In genomic region chr8:114573014-114573746, GRCm38 (mm10) we compare ENCODE assay signal across 21 mouse cellular contexts.
"Had no signal": no experiment of that assay in that cellular context is flagged by ENCODE, and none has a peak within 500 bp of the region (broad histone marks: within the 10 kb centered on the region; RNA-seq: fewer than 3 reads in every experiment).

No protein-coding gene starts in this region.

- H3K27me3 ChIP-seq: heart, embryonic 12.5 days; hindbrain, embryonic 12.5 days; intestine, embryonic 15.5 days; liver, embryonic 12.5 days had no signal

- H3K9me3 ChIP-seq: heart, embryonic 10.5 days; hindbrain, embryonic 10.5 days; hindbrain, embryonic 12.5 days; intestine, embryonic 15.5 days; liver, embryonic 12.5 days had no signal

- ATAC-seq: hindbrain, embryonic 16.5 days; inflammation-experienced regulatory T-cells, adult 6 months; intestine, embryonic 15.5 days; liver, embryonic 12.5 days had no signal

- DNase-seq: gastrocnemius, postnatal 14 days; gastrocnemius, postnatal 36 days; heart, postnatal 4 days; kidney, adult 11 months; kidney, adult 2 months; kidney, postnatal 10 days; kidney, postnatal 25 days; kidney, postnatal 4 days had no signal

- H3K9ac ChIP-seq: heart, embryonic 12.5 days; hindbrain, embryonic 12.5 days; hindbrain, embryonic 14.5 days; intestine, embryonic 15.5 days; limb, embryonic 12.5 days; liver, embryonic 12.5 days had no signal

- H3K36me3 ChIP-seq: hindbrain, embryonic 10.5 days; hindbrain, embryonic 12.5 days; intestine, embryonic 15.5 days; limb, embryonic 12.5 days; liver, embryonic 12.5 days had no signal

- H3K4me1 ChIP-seq: heart, embryonic 10.5 days; heart, embryonic 12.5 days; hindbrain, embryonic 10.5 days; hindbrain, embryonic 12.5 days; intestine, embryonic 15.5 days had no signal

- H3K4me3 ChIP-seq: heart, embryonic 10.5 days; heart, embryonic 12.5 days; hindbrain, embryonic 10.5 days; hindbrain, embryonic 12.5 days; intestine, embryonic 15.5 days; layer of hippocampus, adult 2 months; left cerebral cortex, adult 2 months; limb, embryonic 10.5 days; limb, embryonic 12.5 days; liver, embryonic 12.5 days had no signal

- H3K27ac ChIP-seq: heart, embryonic 10.5 days; hindbrain, embryonic 10.5 days; hindbrain, embryonic 12.5 days; hindbrain, embryonic 14.5 days; intestine, embryonic 15.5 days; layer of hippocampus, adult 2 months; left cerebral cortex, adult 2 months; limb, embryonic 10.5 days; limb, embryonic 12.5 days; liver, embryonic 12.5 days had no signal

- H3K4me2 ChIP-seq: heart, embryonic 12.5 days; hindbrain, embryonic 12.5 days; hindbrain, embryonic 14.5 days; intestine, embryonic 15.5 days; limb, embryonic 12.5 days; liver, embryonic 12.5 days had no signal
